Mouse (Mus musculus): ENCODE results near the gene Gstcd. TPM values are rescaled to one million over a fixed set of nuclear protein-coding genes. Genes with fewer than 3 reads are reported as not detected.

The Gstcd gene
- polyA plus RNA-seq, 1 experiment = 3.0 TPM

DNA sequence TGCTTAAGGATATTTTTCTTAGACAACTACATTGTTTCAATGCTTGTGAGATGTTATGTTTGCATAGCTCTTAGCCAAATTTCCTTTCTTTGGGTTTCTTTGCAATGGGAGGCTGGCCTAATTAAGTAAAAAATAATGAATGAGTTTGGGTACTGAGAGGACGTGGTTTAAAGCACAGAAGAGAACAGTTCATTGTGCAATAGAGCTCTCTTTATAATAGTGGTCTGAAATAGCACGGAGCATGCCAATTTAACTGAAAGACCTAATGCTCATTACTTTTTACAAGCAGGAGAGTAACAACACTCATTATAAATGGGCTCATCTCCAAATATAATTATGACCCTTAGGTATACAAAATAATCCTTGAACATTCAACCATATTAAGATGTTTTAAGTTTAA lies 39.8 kb downstream of the Gstcd start:
- 61% methylated on average over 2 of the region's 2 CpGs for WGBS
- DNase-seq (ENCODE audit: low read depth, low spot score) = no peak

GRCm38 (mm10) chr3:133033145-133033755 lies 58.6 kb downstream of the Gstcd start:
- WGBS = 95% methylated on average over 7 of the region's 7 CpGs
- DNase-seq (ENCODE audit: low read depth, low spot score) = no peak

DNA sequence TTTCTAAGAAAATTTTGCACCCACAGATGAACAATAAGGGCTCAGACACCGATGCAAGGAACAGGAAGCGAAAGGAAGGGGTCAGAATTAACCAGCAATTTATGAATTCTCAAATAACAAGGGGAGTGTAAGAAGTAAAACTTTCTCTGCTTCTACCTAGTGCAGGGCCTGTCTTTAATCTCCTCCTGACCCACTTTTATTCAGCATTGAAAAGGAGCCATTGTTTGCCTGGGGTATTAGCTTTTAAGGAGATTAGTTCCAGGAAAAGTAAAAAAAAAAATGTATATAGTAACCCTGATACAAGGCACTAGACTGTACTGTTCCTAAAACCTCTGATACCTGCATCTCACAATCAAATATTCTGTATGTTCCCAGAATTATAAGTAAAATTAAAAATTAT lies 64.9 kb downstream of the Gstcd start:
- 84% methylated on average over 2 of the region's 2 CpGs for WGBS
- DNase-seq (ENCODE audit: low read depth, low spot score) = no peak

DNA sequence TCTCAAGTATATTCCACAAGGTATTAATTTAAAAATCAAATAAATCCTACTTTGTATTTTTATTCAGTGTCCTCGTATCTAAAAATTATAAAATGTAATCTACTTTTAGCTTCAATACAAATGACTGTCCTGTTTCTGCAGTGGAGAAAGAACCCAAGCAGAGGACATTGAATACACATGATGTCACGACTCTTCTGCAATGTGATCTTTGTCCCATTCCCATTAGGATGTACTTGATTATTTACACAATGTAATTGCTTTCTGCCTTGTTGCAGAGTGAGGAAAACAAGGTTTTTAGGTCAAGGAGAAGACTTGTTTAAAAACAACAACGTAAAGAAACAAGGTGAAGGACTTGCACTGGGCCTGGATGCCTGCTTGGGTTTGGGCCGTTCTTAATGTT lies 84.6 kb downstream of the Gstcd start:
- no peak for DNase-seq (ENCODE audit: low read depth, low spot score)
- 71% methylated on average over 4 of the region's 4 CpGs for WGBS

DNA sequence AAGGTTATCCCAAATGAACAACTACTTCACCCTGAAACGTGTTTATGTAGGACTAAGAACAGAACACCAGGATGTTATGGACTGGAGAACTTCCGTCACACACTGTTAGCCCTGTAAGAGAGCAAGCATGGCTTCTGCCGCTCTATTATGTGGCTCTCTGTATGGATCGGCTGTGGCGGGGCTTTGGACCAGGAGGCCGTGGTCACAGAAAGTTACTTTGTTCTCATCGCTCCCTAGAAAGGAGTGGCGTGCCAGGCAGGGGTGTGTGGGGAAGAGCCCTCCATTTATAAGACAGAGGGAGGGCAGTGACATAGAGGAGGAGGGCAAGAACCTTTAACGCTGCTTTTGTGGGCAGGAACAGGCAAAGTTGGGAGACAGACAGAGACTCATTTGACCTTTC lies 95.5 kb downstream of the Gstcd start:
- 85% methylated on average over 9 of the region's 9 CpGs for WGBS
- DNase-seq (ENCODE audit: low read depth, low spot score) = no peak

DNA sequence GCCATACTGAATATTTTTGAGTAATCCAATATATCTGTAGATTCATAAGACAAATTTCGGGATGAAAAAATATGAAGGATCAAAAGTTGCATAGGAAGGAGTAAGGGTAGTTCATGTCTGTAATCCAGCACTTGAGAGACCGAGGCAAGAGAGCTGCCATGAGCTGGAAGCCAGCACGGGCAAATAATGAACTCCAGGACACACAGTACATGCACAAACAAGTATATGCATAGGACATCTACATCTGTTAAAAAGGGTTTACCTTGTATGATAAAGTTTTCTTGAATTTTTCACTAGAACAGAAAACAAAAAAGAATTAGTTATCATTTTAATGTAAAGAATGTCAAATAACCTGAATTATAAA lies 95.9 kb downstream of the Gstcd start:
- WGBS = 71% methylated on average over 3 of the region's 3 CpGs

GRCm38 (mm10) chr3:132995172-132995903 lies 96.5 kb downstream of the Gstcd start:
- WGBS = 72% methylated on average over 7 of the region's 7 CpGs

More for the DNA sequence above, 95.9 kb downstream of the Gstcd start:
- no peak for DNase-seq (ENCODE audit: low read depth, low spot score)

DNA sequence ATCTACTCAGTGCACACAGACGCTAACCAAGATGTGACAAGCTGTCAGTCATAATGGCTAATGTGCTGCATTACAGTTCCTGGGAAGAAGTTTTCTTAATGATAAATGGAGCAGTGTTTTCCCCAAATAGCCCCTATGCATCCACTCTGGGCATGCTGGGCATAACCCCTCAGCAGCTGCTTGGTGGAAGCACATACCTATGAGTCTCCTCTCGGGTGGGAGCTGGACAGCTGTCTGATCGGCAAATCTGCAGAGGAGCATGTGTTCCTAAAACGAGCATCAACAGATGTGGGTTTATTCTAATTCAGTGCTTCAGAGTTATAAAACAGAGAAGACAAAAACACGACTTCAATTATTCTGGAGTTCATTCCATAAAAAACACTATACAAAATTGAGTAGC lies 105.6 kb downstream of the Gstcd start:
- 84% methylated on average over 5 of the region's 5 CpGs for WGBS
- DNase-seq (ENCODE audit: low read depth, low spot score) = no peak

More at GRCm38 (mm10) chr3:132995172-132995903, 96.5 kb downstream of the Gstcd start:
- DNase-seq (ENCODE audit: low read depth, low spot score) = no peak

- WGBS = 18% methylated on average over 4 of the region's 4 CpGs
- DNase-seq (ENCODE audit: low read depth, low spot score) = peak; percentile 14
Observed at GRCm38 (mm10) chr3:132983845-132984485, 107.9 kb downstream of the Gstcd start.

DNA sequence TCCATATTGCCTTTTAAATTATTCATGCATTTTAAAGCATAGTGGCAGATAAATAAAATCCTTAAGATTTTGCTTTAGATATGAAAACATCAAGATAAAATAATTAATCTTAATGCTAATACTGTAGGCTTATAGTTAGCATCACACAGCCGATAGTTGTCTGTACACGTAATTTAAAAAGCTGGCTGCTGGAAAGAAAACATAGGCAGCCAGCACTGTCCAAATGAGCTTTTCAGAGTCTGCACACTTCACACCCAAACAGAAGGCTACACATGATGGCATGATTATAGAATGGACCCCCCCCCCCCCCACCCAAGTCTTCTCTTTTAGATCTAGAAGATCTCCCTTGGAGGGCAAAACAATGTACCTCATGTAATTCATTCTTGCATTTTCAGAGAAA lies 109.9 kb downstream of the Gstcd start:
- DNase-seq (ENCODE audit: low read depth, low spot score) = no peak
- WGBS = 99% methylated on average over 2 of the region's 2 CpGs

DNA sequence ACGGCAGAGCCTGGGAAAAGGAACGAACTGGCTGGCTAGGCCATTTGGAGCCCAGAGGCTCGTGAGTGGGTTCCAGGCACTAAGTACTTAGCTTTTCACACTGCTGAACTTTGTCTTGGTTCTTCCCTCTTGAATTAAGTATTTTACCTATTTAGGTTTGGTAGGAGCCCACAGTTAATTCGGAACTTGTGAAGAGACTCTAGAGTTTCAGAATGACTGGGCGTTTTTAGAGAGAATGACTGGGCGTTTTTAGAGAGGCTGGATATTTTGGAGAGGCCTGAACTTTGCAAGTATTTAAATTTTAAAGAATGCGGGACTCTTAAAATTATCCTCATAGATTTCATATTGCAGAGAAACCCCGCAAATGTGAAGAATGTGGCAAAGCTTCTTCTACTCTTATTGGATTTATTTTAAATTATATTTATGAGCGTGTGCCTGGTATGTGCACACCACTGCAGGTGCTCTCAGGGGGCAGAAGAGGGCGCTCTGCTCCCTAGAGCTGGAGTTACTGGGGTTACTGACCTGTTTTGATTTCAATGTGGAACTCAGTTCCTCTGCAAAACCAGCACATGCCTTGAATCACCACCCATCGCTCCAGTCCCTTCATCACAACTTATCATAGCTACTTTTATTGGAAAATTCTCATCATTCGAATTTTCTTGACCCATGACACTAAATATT lies 111.9 kb downstream of the Gstcd start:
- no peak for DNase-seq (ENCODE audit: low read depth, low spot score)
- WGBS = 96% methylated on average over 12 of the region's 12 CpGs

DNA sequence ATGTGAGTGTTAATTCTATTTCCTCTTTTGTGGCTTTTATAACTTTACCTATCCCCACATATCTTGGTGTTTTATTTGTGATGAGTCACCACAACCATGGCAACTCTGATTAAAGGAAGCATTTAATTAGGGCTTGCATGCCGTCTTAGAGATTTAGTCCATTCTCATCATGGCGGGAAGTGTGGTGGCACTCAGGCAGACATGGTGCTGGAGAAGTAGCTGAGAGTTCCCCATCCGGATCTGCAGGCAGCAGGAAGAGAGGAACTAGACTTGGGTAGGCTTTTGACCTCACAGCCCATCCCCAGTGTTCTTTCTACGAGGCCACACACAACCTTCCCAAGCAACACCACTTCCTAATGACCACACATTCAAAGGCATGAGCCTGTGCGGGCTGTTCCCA lies 125.6 kb downstream of the Gstcd start:
- WGBS = 63% methylated on average over 5 of the region's 5 CpGs
- no peak for DNase-seq (ENCODE audit: low read depth, low spot score)

DNA sequence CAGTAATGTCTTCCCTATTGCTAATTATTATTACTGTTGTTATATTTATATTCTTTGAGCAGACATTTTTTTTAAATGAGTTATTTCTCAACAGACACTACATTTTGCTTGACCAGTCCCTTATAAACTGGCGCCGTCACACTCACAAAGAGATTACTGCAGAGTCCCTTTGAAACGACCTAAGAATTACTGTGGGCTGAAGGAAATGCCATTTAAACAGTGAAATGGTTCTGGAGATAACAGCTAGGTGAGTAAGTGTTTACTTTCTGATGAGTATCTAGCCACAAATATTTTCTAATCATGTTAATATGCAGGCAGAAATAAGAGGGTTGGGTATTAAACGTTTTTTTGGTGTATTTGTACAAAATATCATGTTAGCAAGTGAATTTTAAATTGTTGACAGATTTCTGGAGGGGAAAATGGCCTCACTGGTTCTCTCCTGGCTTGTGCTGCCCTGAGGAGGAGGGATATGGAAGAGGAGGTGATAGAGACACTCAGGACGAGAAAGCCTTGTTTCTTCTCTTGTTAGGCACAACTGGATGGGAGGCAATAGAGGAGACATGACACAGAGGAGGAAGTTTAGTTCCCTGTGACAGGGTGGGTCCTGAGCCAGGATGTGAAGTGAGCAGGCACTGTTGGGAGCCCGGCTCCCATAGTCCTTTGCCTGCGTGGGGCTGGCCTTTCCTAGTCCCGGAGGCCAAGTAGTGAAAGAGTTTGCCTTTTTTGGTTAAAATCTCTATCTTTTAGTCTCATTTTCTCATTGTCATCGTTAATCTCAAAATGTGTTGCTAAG lies 126.9 kb downstream of the Gstcd start:
- WGBS = 62% methylated on average over 9 of the region's 9 CpGs
- no peak for DNase-seq (ENCODE audit: low read depth, low spot score)

DNA sequence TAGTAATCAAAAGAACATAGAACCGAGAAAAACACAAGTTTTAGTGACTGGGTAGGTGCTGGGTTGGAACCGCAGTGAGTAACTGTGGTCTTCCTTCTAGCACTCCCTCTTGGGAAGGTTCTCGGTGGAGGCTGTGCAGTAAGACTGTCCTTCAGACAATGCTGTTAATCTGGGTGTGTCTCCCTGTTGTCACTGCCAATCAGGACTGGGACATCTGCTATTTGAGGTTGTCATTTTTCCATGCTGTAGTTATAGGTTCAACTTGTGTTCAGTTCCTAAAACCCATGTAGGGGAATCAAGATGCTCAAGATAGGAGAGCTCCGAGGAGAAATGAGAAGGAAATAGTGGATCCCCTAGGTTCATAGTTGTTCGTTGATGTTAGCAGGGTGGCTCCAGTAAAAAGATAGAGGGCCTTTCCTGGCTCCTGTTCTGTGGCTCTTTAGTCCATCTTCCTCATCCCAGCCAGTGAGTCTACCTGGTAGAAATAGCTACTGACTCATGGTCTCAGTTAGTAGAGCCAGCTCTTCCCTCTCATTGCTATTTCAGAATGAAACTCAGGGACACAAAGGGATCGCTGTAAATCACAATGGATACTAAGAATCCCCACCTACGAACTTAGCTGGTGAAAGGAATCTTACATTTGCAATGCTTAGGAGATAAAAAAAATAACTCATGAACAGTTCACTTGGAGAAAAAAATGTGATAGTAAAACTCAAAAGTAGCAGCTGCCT lies 129.0 kb downstream of the Gstcd start:
- no peak for DNase-seq (ENCODE audit: low read depth, low spot score)
- 78% methylated on average over 7 of the region's 7 CpGs for WGBS

DNA sequence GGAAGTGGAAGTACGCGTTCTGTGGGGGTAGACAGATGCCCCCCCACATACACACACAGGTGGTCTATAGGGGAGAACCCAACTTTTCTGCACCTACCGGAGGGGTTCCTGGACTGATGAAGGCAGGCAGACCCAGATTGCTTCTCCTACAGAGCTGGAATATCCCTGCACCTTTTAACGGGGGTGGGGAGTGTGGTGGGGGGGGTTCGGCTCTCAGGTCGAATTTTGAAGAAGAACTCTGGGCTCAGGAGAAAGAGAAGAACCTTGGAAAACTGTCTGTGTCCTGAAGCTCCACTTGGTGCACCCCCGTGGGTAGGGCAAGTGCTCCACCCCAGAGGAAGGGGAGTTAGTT lies 141.3 kb downstream of the Gstcd start:
- 17% methylated on average over 7 of the region's 7 CpGs for WGBS
- no peak for DNase-seq (ENCODE audit: low read depth, low spot score)

GRCm38 (mm10) chr3:132949791-132950528 lies 141.9 kb downstream of the Gstcd start, which contains the start of gene Npnt:
Npnt (minus strand) TSS chr3:132950291.
- DNase-seq (ENCODE audit: low read depth, low spot score) = no peak
- under 1% methylated on average over 72 of the region's 82 CpGs for WGBS

- WGBS = 1% methylated on average over 22 of the region's 26 CpGs
- no peak for DNase-seq (ENCODE audit: low read depth, low spot score)
Observed at GRCm38 (mm10) chr3:132949380-132949790, 142.4 kb downstream of the Gstcd start.

DNA sequence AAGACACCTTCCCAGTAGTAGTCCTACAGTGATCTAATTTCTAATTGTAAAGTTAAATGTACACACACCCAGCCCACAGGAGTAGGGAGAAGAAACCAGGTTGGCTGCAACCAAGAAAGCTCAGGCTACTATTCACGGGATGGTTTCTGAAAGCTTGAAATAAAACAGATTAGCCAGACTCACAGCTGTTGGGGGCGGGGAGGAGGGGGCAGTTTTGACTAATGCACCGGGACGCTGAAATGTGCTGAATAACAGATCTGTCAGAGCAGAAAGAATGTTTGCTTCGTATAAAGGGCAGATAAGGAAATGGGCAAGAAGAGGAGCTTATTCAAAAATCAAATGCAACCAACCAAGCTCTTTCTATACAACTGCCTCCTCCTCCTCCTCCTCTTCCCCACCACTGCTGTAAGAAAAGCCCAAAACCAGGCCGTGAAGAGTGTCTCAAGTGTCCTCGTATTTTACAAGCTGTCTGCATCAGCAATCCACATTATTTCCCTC lies 143.5 kb downstream of the Gstcd start:
- no peak for DNase-seq (ENCODE audit: low read depth, low spot score)

More for the DNA sequence above, 143.5 kb downstream of the Gstcd start:
- 32% methylated on average over 7 of the region's 7 CpGs for WGBS

All from large intestine, adult 2 months (tissue).